Comparison of ENCODE assay signal across 15 mouse cellular contexts in the genomic region with DNA sequence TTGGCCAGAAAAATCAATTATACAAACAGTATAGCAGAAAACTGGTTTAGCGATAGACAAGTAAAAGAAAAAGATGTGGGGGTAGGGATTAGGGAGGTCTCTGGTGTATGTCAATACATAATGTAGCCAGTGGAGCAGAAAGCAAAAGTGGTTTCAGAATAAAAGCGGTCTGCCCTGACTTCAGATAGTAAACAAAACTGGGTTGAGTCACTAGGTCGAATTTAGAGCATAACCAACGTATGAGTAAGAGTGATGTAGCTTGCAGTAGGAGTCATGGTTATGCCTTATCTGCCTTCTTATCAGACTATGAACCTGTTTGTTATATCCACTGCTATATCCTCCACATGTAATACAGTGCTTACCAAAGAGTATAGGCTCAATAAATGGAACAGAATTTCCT.
A peak's percentile ranks its signal among the peaks of the same experiment; 100 is the strongest.
DNase-seq lines count a peak whose midpoint lies in the region; ATAC-seq and TF ChIP-seq lines count a peak whose summit lies in the region.
"Had no signal": no experiment of that assay in that cellular context is flagged by ENCODE, and none has a peak within 500 bp of the region (broad histone marks: within the 10 kb centered on the region; RNA-seq: fewer than 3 reads in every experiment).

No protein-coding gene starts in this region.

- no peak overlapping the region for H3K4me2 ChIP-seq in heart, embryonic 13.5 days
- H3K4me2 ChIP-seq in lung, embryonic 15.5 days, result no peak overlapping the region
- H3K4me2 ChIP-seq in stomach, embryonic 15.5 days, result no peak overlapping the region
- H3K4me2 ChIP-seq: forebrain, embryonic 15.5 days had no signal

- H3K36me3 ChIP-seq in heart, embryonic 13.5 days, result no peaks in the 10 kb centered on the region
- H3K36me3 ChIP-seq in lung, embryonic 15.5 days, result no peaks in the 10 kb centered on the region
- H3K36me3 ChIP-seq in stomach, embryonic 15.5 days, result no peaks in the 10 kb centered on the region
- H3K36me3 ChIP-seq: forebrain, embryonic 15.5 days had no signal

- no peaks in the 10 kb centered on the region for H3K9me3 ChIP-seq in heart, embryonic 13.5 days
- no peaks in the 10 kb centered on the region for H3K9me3 ChIP-seq in lung, embryonic 15.5 days
- H3K9me3 ChIP-seq in stomach, embryonic 15.5 days, result no peaks in the 10 kb centered on the region
- H3K9me3 ChIP-seq: forebrain, embryonic 15.5 days had no signal

- ATAC-seq in heart, embryonic 13.5 days (ENCODE audit: extremely low read depth, insufficient number of reproducible peaks, low FRiP score, low TSS enrichment), result no peak
- ATAC-seq in lung, embryonic 15.5 days (ENCODE audit: borderline replicate concordance, extremely low read depth, low FRiP score, low TSS enrichment), result no peak
- ATAC-seq in stomach, embryonic 15.5 days (ENCODE audit: insufficient read depth, low FRiP score, low read depth), result peak; percentile 65; the same call in 1 of the 2 replicates
- ATAC-seq: forebrain, embryonic 15.5 days had no signal

- no peak for DNase-seq in heart, adult 9 months (ENCODE audit: low spot score in 2 of 2)
- DNase-seq in lung, postnatal 14 days, result no peak
- no peak for DNase-seq in layer of hippocampus, postnatal 25 days (ENCODE audit: extremely low spot score in 1 of 2, low spot score in 1 of 2)
- DNase-seq in cerebellum, adult 9-11 months, result no peak
- DNase-seq: adrenal gland, postnatal 10 days; cerebellum, adult 2 months; right cerebral cortex, adult 18-20 months; spleen, adult 18-20 months had no signal

- TF ChIP-seq CTCF in embryonic fibroblast, embryonic 13.5 days (IDR thresholded peaks at IDR 0.05; ENCODE audit: borderline replicate concordance, insufficient read depth, low read length), result no peak

- 55% methylated on average over 4 of the region's 4 CpGs for WGBS in heart, embryonic 13.5 days
- WGBS in lung, embryonic 15.5 days, result 54% methylated on average over 4 of the region's 4 CpGs
- WGBS in stomach, embryonic 15.5 days, result 41% methylated on average over 4 of the region's 4 CpGs

- no peak for TF ChIP-seq POLR2A in embryonic fibroblast, embryonic 13.5 days (IDR thresholded peaks at IDR 0.05; ENCODE audit: low read depth, low read length)

- H3K27ac ChIP-seq in heart, embryonic 13.5 days (replicated peaks), result peak overlapping the region; percentile 80; the same call in 1 of the 2 replicates
- peak overlapping the region; percentile 84 for H3K27ac ChIP-seq in lung, embryonic 15.5 days
- H3K27ac ChIP-seq in embryonic fibroblast, embryonic 13.5 days (ENCODE audit: insufficient read depth, low read length), result 0 out of 2 replicates have a peak overlapping the region, but pooled peaks have one; percentile 19
- peak overlapping the region; percentile 74; the same call in 1 of the 2 replicates for H3K27ac ChIP-seq in stomach, embryonic 15.5 days
- H3K27ac ChIP-seq: forebrain, embryonic 15.5 days; layer of hippocampus, adult 2 months; liver, embryonic 14.5 days had no signal

- peaks cover 46% of the 10 kb centered on the region for H3K4me1 ChIP-seq in heart, embryonic 13.5 days
- peaks cover 35% of the 10 kb centered on the region for H3K4me1 ChIP-seq in lung, embryonic 15.5 days
- H3K4me1 ChIP-seq in embryonic fibroblast, embryonic 13.5 days (ENCODE audit: control insufficient read depth, insufficient read depth, low read length), result peaks cover 17% of the 10 kb centered on the region
- H3K4me1 ChIP-seq in stomach, embryonic 15.5 days, result peaks cover 4% of the 10 kb centered on the region; the same call in 1 of the 2 replicates
- H3K4me1 ChIP-seq: forebrain, embryonic 15.5 days had no signal

- no peak overlapping the region for H3K9ac ChIP-seq in heart, embryonic 13.5 days
- H3K9ac ChIP-seq in lung, embryonic 15.5 days, result no peak overlapping the region
- H3K9ac ChIP-seq in stomach, embryonic 15.5 days, result no peak overlapping the region
- H3K9ac ChIP-seq: forebrain, embryonic 15.5 days; liver, embryonic 14.5 days had no signal

- no peaks in the 10 kb centered on the region for H3K27me3 ChIP-seq in heart, embryonic 13.5 days (replicated peaks)
- no peaks in the 10 kb centered on the region for H3K27me3 ChIP-seq in lung, embryonic 15.5 days
- H3K27me3 ChIP-seq in stomach, embryonic 15.5 days (replicated peaks), result no peaks in the 10 kb centered on the region
- H3K27me3 ChIP-seq: forebrain, embryonic 15.5 days had no signal

- no peak overlapping the region for H3K4me3 ChIP-seq in heart, embryonic 13.5 days
- H3K4me3 ChIP-seq in lung, embryonic 15.5 days, result no peak overlapping the region
- H3K4me3 ChIP-seq in embryonic fibroblast, embryonic 13.5 days (ENCODE audit: insufficient read depth, low read length), result no peak overlapping the region
- H3K4me3 ChIP-seq in stomach, embryonic 15.5 days (replicated peaks), result no peak overlapping the region
- H3K4me3 ChIP-seq: forebrain, embryonic 15.5 days; layer of hippocampus, adult 2 months had no signal

Comparison
In these comparisons a context has a peak if more than half of its experiments do, and no peak if none do; other contexts are left out.
1. H3K27ac ChIP-seq: peak in every context shown above with its lines; median percentile 84 in lung, embryonic 15.5 days; 80 in heart, embryonic 13.5 days; 74 in stomach, embryonic 15.5 days; 19 in embryonic fibroblast, embryonic 13.5 days.